Mouse (Mus musculus): ENCODE data around the gene Inpp5b.

DNA sequence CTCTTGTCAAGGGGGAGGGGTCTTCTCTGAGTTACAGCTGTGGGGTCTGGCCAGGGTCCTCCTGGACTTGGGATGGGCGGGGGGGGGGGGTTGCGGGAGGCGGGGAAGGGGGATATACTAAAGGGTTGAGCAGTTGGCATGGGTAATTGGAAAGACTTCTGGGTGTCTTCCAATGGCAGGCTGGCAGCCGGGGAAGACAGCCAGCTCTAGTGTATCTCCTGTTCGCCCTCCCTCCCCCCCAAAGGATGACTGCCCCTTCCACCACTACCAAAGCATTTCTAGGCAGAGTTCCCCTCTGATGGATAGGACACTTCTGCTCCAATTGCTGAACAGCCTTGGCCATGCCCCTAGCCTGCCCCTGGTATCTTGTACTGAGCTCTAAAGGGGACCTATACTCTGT lies 39.7 kb upstream of the Inpp5b start:
- TF ChIP-seq TAL1 (conservative IDR thresholded peaks at IDR 0.05; ENCODE audit: low read depth, low read length) (no peak), CTCF (IDR thresholded peaks at IDR 0.05; ENCODE audit: low read depth, low read length) (no peak), GATA1 (IDR thresholded peaks at IDR 0.05; ENCODE audit: borderline replicate concordance, low read length) (no peak), POLR2AphosphoS5 (IDR thresholded peaks at IDR 0.05; ENCODE audit: insufficient replicate concordance, low read depth, low read length) (no peak)
